Mouse (Mus musculus) kidney, postnatal 36 days (tissue): ENCODE measurements at regions not wholly inside any gene's neighbourhood (a gene's known extent, or its start where the extent isn't known, plus 50 kb on each side); places are given as distances from the start of the nearest gene placed in this dataset.

Experiments used
- DNase-seq, 2 experiments: peaks; one replicate each; pipeline ENCODE4 v3.0.0; 2021 to 2022; ENCODE audit warnings: mixed read lengths in 2 of 2

GRCm38 (mm10) chr3:51092079-51093028 is 131.9 kb upstream of the Noct start:
- DNase-seq, result no peak

GRCm38 (mm10) chr3:51095847-51096447 is 128.3 kb upstream of the Noct start:
- no peak for DNase-seq

- no peak for DNase-seq
Observed at GRCm38 (mm10) chr3:51096545-51096944, 127.7 kb upstream of the Noct start.

GRCm38 (mm10) chr3:51097362-51097761 is 126.9 kb upstream of the Noct start:
- no peak for DNase-seq

GRCm38 (mm10) chr3:51099966-51100365 is 124.3 kb upstream of the Noct start:
- DNase-seq, result no peak

GRCm38 (mm10) chr3:51108639-51109202 is 115.5 kb upstream of the Noct start:
- DNase-seq, result no peak

GRCm38 (mm10) chr3:51111241-51111640 is 113.0 kb upstream of the Noct start:
- DNase-seq, result no peak

- DNase-seq, result no peak
Observed at GRCm38 (mm10) chr3:51112351-51112750, 111.9 kb upstream of the Noct start.

GRCm38 (mm10) chr3:51115921-51116320 is 108.3 kb upstream of the Noct start:
- DNase-seq, result no peak

GRCm38 (mm10) chr3:51118706-51119105 is 105.5 kb upstream of the Noct start:
- peak; percentile 45 to 53 for DNase-seq

GRCm38 (mm10) chr3:51120522-51120921 is 103.7 kb upstream of the Noct start:
- no peak for DNase-seq

GRCm38 (mm10) chr3:51121703-51122540 is 102.3 kb upstream of the Noct start:
- DNase-seq, result peak; percentile 54 to 75

GRCm38 (mm10) chr3:51122541-51122935 is 101.7 kb upstream of the Noct start:
- DNase-seq, result no peak

- no peak for DNase-seq
Observed at GRCm38 (mm10) chr3:51127875-51128274, 96.4 kb upstream of the Noct start.

- DNase-seq, result no peak
Observed at GRCm38 (mm10) chr3:51128491-51129155, 95.6 kb upstream of the Noct start.

- no peak for DNase-seq
Observed at GRCm38 (mm10) chr3:51130709-51131108, 93.5 kb upstream of the Noct start.

GRCm38 (mm10) chr3:51131341-51131740 is 92.9 kb upstream of the Noct start:
- no peak for DNase-seq

- no peak for DNase-seq
Observed at GRCm38 (mm10) chr3:51132736-51133135, 91.5 kb upstream of the Noct start.

GRCm38 (mm10) chr3:51135581-51135980 is 88.7 kb upstream of the Noct start:
- no peak for DNase-seq

GRCm38 (mm10) chr3:51137730-51138312 is 86.4 kb upstream of the Noct start:
- DNase-seq, result no peak

GRCm38 (mm10) chr3:51145985-51146384 is 78.3 kb upstream of the Noct start:
- no peak for DNase-seq

GRCm38 (mm10) chr3:51150012-51150411 is 74.2 kb upstream of the Noct start:
- DNase-seq, result peak; percentile 44 to 45
